Mouse (Mus musculus): ENCODE results near the gene Gm20873. TPM values are rescaled to one million over a fixed set of nuclear protein-coding genes. Genes with fewer than 3 reads are reported as not detected.
"Not testable (repeated sequence)": the region's sequence is repeated elsewhere in the genome, so short reads cannot be mapped to it uniquely, and the experiment has no call there.

The Gm20873 gene
- polyA plus RNA-seq (2014; fragmentation: Nextera tagmentation; extraction: Ambion mirVana) = not detected in 2 replicates

- DNase-seq (ENCODE audit: low spot score); H3K36me3 ChIP-seq (ENCODE audit: control insufficient read depth, insufficient read depth, low read length); H3K9me3 ChIP-seq (ENCODE audit: control insufficient read depth, low read length); H3K27me3 ChIP-seq (ENCODE audit: control insufficient read depth, insufficient read depth, low read length); H3K4me3 ChIP-seq (ENCODE audit: low read depth, low read length); H3K4me1 ChIP-seq (ENCODE audit: control insufficient read depth, insufficient read depth, low read length); H3K27ac ChIP-seq (ENCODE audit: low read depth, low read length); H3K9ac ChIP-seq (ENCODE audit: low read length); H3K4me2 ChIP-seq (ENCODE audit: low read depth); ATAC-seq (ENCODE audit: insufficient read depth, low FRiP score, low TSS enrichment): not testable (repeated sequence)
Observed at GRCm38 (mm10) chrY:6266798-6267197, at the start of gene Gm20873. Gene Gm20873, plus strand, starts transcription at chrY:6267098.

DNA sequence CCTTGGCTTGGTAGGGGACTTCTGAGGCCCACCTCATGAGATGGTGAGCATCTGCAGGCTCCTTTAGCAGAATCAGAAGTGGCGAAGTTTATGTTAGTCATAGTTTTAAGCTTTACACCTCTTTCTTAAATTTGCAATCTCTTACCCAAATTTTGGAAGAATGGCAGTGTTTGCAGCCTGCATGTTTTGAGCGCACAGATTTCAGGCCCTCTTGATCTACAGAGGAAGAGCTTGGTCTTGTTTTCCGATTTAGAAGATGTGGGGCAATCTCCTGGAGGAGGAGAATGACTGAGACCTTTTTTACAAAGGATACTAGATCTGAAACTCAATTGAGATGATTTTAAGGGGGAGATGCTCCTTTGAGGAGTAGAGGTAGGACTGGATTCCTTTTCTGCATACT lies 29.0 kb upstream of the Gm20873 start, which contains the start of gene Gm21746:
Gene Gm21746 (minus strand): TSS at position 101 of the 400 bp plus-strand sequence.
- ATAC-seq (ENCODE audit: insufficient read depth, low FRiP score, low TSS enrichment) = not testable (repeated sequence)

More for the DNA sequence above, 29.0 kb upstream of the Gm20873 start, which contains the start of gene Gm21746:
- H3K4me3 ChIP-seq (ENCODE audit: low read depth, low read length); H3K27ac ChIP-seq (ENCODE audit: low read depth, low read length); H3K9ac ChIP-seq (ENCODE audit: low read length); H3K27me3 ChIP-seq (ENCODE audit: control insufficient read depth, insufficient read depth, low read length); H3K4me1 ChIP-seq (ENCODE audit: control insufficient read depth, insufficient read depth, low read length); H3K9me3 ChIP-seq (ENCODE audit: control insufficient read depth, low read length); H3K4me2 ChIP-seq (ENCODE audit: low read depth); DNase-seq (ENCODE audit: low spot score); H3K36me3 ChIP-seq (ENCODE audit: control insufficient read depth, insufficient read depth, low read length): not testable (repeated sequence)
- WGBS = 75% methylated on average over 2 of the region's 3 CpGs

Other genes starting within 250 kb of the Gm20873 start
- gene Gm21746, start 29.1 kb upstream of the Gm20873 start, polyA plus RNA-seq (2014; fragmentation: Nextera tagmentation; extraction: Ambion mirVana) = not detected in 2 replicates